Mouse (Mus musculus) bone marrow, adult 2 months (tissue): ENCODE data around the gene Pik3r1. TPM values are rescaled to one million over a fixed set of nuclear protein-coding genes. Genes with fewer than 3 reads are reported as not detected.

Experiments used
- H3K27ac ChIP-seq: fragments of 200-500 bp; 2 replicates; pipeline ENCODE4 v1.5.1; 2012; ENCODE audit warnings: low read depth, mild to moderate bottlenecking, control low read depth, inconsistent platforms, low read length; ENCODE audit not compliant: control insufficient read depth, poor library complexity, insufficient read depth
- H3K4me1 ChIP-seq: fragments of 200-500 bp; 2 replicates; pipeline ENCODE4 v1.6.1; 2011; ENCODE audit warnings: low read length; ENCODE audit not compliant: control insufficient read depth, insufficient read depth
- H3K4me3 ChIP-seq: fragments of 200-500 bp; replicated peaks from 2 replicates; pipeline ENCODE3; 2011; ENCODE audit warnings: mild to moderate bottlenecking, low read depth, low read length, control low read depth; ENCODE audit not compliant: control insufficient read depth
- CTCF ChIP-seq: fragments of 200-500 bp; IDR thresholded peaks from 2 replicates; pipeline ENCODE4 v1.5.1; 2011; ENCODE audit warnings: low read length, control low read depth; ENCODE audit not compliant: control insufficient read depth, insufficient read depth
- POLR2A ChIP-seq: fragments of 200-500 bp; IDR thresholded peaks from 2 replicates; pipeline ENCODE4 v1.6.1; 2011; ENCODE audit warnings: low read depth, mild to moderate bottlenecking, control low read depth, low read length, borderline replicate concordance; ENCODE audit not compliant: control insufficient read depth
- WGBS: fragments of 180-500 bp; shearing (Covaris S2); methylation state at CpG from one replicate; pipeline ENCODE4 v1.1.7; 2018; 5-methylcytosine and 5-hydroxymethylcytosine counted together
- polyA plus RNA-seq: library from polyadenylated mRNA; stranded (reverse); fragments of >200 nt; gene quantifications from 2 replicates; pipeline ENCODE4 v1.2.4, GENCODE M21; 2011; ENCODE audit warnings: low replicate concordance; ENCODE audit not compliant: missing spikeins, insufficient read depth, insufficient read length

The Pik3r1 gene
- polyA plus RNA-seq, 1 experiment: 34.7 TPM

GRCm38 (mm10) chr13:101739732-101740381 lies 28.2 kb downstream of the Pik3r1 start:
- WGBS: 13% methylated on average over 4 of the region's 4 CpGs
- no peak overlapping the region for H3K27ac ChIP-seq
- TF ChIP-seq POLR2A: no peak
- no peak for TF ChIP-seq CTCF
- no peak overlapping the region for H3K4me3 ChIP-seq
- peaks cover 6% of the 10 kb centered on the region for H3K4me1 ChIP-seq

- Histone ChIP-seq H3K4me3 (no peak overlapping the region), H3K4me1 (peaks cover 6% of the 10 kb centered on the region), H3K27ac (no peak overlapping the region)
- TF ChIP-seq CTCF: no peak
- TF ChIP-seq POLR2A: no peak
- WGBS: 55% methylated on average over 6 of the region's 6 CpGs
Observed at GRCm38 (mm10) chr13:101738769-101739168, 29.2 kb downstream of the Pik3r1 start.

- Histone ChIP-seq H3K4me3 (no peak overlapping the region), H3K27ac (no peak overlapping the region), H3K4me1 (peaks cover 6% of the 10 kb centered on the region; the same call in 1 of the 2 replicates)
- no peak for TF ChIP-seq CTCF
- no peak for TF ChIP-seq POLR2A
- WGBS: 26% methylated on average over 16 of the region's 16 CpGs
Observed at GRCm38 (mm10) chr13:101736521-101737387, 31.3 kb downstream of the Pik3r1 start.

DNA sequence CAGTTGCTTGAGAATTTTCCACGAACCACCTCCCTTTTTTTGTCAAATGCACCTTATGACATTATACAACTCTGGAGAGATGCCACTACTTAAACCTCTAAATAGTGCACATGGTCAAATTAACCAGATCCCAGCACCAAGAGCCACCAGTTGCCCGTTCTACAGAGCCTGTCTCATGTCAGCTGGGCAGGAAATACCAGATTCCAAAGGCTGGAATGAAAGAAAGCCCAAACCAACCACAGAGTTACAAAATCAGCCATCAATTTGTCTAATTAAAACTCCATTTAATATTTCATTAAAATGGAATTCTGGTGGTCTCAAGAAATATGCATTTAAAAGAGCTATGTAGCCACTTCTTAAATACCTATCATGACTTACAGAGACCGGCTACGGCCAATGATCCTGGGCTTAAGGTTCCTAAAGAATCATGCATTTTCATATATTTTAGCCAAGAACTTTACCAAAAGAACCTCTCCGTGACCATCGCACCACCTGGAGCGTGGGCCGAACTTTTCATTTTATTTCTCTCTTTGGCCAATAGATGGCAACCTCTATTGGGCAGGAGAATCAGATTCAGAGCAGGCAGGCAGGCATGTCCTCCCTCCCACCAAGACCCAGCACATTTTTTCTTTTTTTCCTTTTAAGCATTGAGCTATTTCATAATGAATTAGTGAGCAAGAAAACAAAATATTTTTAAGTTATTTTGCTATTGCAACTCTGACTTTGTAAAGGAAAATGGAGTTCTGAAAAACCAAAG lies 32.5 kb downstream of the Pik3r1 start:
- WGBS: 42% methylated on average over 8 of the region's 8 CpGs
- peaks cover 6% of the 10 kb centered on the region; the same call in 1 of the 2 replicates for H3K4me1 ChIP-seq
- H3K4me3 ChIP-seq: no peak overlapping the region
- TF ChIP-seq CTCF (peak; percentile 56; the same call in 1 of the 2 replicates), POLR2A (no peak)
- no peak overlapping the region for H3K27ac ChIP-seq

DNA sequence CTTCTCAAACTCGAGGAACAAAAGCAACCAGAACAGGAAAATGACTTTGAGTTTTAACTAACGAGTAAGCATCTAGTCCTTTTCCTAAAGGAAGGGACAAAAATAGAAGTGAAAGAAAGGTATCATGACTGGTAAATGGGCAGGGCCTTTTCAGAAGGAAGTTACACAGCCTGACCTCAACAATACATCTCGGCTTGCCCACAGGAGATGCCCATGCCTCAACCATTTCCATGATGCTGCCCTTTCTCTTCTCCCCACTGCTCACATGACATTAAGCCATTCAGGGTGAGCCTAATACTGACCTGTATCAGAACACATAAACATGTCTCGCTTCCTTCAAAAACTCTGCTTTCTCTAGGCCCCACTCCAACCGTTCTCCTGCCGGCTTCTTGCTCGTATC lies 33.8 kb downstream of the Pik3r1 start:
- no peak for TF ChIP-seq CTCF
- no peak for TF ChIP-seq POLR2A
- Histone ChIP-seq H3K4me1 (peaks cover 5% of the 10 kb centered on the region; the same call in 1 of the 2 replicates), H3K4me3 (no peak overlapping the region), H3K27ac (no peak overlapping the region)
- whole genome bisulfite sequencing: 49% methylated on average over 7 of the region's 7 CpGs

GRCm38 (mm10) chr13:101732675-101733074 lies 35.3 kb downstream of the Pik3r1 start:
- no peak for TF ChIP-seq POLR2A
- no peak for TF ChIP-seq CTCF
- no peak overlapping the region for H3K4me3 ChIP-seq
- H3K27ac ChIP-seq: no peak overlapping the region
- WGBS: 16% methylated on average over 10 of the region's 10 CpGs
- peaks cover 3% of the 10 kb centered on the region; the same call in 1 of the 2 replicates for H3K4me1 ChIP-seq

DNA sequence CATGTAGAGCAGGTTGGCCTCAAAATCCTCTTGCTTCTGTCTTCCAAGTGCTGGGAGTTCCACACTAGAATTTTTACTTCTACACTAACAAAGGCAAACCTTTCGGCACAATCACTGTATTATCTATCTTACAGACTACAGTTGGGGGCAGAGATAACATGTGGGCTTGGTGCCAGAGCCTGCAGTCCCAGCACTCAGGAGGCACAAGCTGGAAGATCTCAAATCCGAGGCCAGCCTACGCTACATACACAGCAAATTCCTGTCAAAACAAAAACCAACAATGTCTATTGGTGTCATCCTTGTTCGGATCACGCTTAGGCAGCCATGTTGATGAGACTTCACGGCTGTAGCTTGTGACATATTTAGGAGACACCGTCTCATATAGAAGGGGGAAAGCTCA lies 36.2 kb downstream of the Pik3r1 start:
- peaks cover 3% of the 10 kb centered on the region; the same call in 1 of the 2 replicates for H3K4me1 ChIP-seq
- WGBS: 65% methylated on average over 7 of the region's 7 CpGs
- no peak overlapping the region for H3K27ac ChIP-seq
- TF ChIP-seq POLR2A (no peak), CTCF (no peak)
- no peak overlapping the region for H3K4me3 ChIP-seq
